Mouse (Mus musculus) brown adipose tissue, adult 24 weeks (tissue): ENCODE data around the gene Slc7a6. TPM values are rescaled to one million over a fixed set of nuclear protein-coding genes. Genes with fewer than 3 reads are reported as not detected.

Experiments used
- H3K27ac ChIP-seq: fragments of 200-500 bp; replicated peaks from 2 replicates; pipeline ENCODE4 v1.5.1; 2012; ENCODE audit warnings: low read depth, mild to moderate bottlenecking, low read length
- H3K4me1 ChIP-seq: fragments of 200-500 bp; 2 replicates; pipeline ENCODE4 v1.6.1; 2012; ENCODE audit warnings: low read length, mixed read lengths; ENCODE audit not compliant: control insufficient read depth, insufficient read depth, insufficient read length
- H3K4me3 ChIP-seq: fragments of 200-500 bp; 2 replicates; pipeline ENCODE4 v1.5.1; 2012; ENCODE audit warnings: low read depth, mild to moderate bottlenecking, low read length, moderate library complexity; ENCODE audit not compliant: insufficient read depth
- polyA plus RNA-seq: library from polyadenylated mRNA; stranded (reverse); fragments of >200 nt; gene quantifications from 2 replicates; pipeline ENCODE4 v1.2.4, GENCODE M21; 2012; ENCODE audit not compliant: missing spikeins, insufficient read depth, insufficient read length

Slc7a6 gene
- polyA plus RNA-seq, 1 experiment, result 40.2 TPM

DNA sequence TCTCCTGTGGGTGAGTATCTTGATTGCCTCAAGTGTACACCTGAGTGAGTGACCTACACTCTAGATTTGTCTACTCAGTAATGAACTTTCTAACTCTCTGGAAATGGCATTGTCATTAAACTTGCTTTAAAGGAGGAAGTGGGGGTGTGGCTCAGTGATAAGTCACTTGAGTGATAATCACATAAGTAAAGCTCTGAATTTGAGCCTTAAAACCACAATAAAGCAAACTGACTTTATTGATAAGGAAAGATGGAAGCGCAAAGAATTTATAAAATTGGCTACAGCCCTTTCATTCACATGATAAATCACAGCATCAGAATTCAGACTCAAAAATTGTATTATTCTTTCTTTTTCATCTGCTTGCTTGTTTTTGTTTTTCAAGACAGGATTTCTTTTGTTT lies 11.2 kb upstream of the Slc7a6 start:
- Histone ChIP-seq H3K4me3 (no peak overlapping the region), H3K27ac (no peak overlapping the region), H3K4me1 (no peaks in the 10 kb centered on the region)

DNA sequence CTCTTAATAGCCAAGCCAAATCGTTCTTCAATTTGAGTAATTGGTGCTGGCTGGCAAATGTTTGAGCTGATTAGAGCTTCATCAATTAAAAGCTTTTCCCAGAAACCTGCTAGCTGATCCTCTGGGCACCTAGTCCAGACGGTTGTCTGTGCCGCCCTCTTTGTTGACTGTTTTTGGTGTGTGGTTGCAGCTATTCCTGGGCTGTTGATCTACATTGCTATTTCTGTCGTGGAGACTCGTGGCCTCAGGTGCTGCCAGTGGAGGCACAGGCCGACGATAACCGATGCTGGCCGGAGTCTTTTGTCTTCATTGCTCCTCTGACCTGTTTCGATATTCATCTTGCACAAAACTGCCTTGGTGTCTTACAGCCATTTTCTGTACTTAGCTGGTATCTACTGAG lies 10.3 kb upstream of the Slc7a6 start:
- Histone ChIP-seq H3K27ac (no peak overlapping the region), H3K4me1 (no peaks in the 10 kb centered on the region), H3K4me3 (no peak overlapping the region)

DNA sequence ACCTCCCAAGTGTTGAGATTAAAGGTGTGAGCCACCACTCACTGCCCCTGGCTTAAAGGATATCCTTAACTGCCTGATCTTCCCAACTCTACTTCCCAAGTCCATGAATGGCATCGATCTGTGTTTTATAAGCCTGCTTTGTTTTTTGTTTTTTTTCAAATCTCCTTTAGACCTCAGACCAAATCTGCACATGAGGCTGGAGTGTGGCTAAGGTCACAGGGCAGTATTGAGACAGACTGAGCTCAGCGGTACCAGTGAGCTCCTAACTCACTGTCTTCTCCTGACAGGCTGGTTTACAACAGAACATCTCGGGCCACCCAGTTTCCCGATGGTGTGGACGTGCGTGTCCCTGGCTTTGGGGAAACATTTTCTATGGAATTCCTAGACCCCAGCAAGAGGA lies 8.8 kb upstream of the Slc7a6 start:
- no peaks in the 10 kb centered on the region; the same call in 1 of the 2 replicates for H3K4me1 ChIP-seq
- no peak overlapping the region for H3K4me3 ChIP-seq
- 0 out of 2 replicates have a peak overlapping the region, but pooled peaks have one; percentile 13 for H3K27ac ChIP-seq

DNA sequence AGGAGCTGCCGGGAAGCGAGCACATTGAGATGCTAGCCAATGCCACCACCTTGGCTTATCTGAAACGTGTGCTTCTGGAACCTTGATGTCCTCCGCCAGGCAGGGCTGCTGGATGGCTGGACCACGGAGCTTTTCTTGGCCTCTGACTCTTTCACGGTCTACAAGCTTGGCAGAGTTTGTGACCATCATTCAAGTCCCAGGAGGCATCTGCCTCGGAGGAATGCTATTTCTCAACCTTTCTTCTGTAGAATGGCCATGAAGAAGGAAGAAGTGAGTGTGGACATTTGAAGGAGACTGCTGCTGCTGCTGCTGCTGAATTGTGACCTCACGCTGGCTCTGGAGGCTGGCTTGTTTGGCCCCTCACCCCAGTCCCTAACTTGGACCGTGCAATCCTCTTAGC lies 5.4 kb upstream of the Slc7a6 start:
- 0 out of 2 replicates have a peak overlapping the region, but pooled peaks have one; percentile 9 for H3K27ac ChIP-seq
- H3K4me1 ChIP-seq, result no peaks in the 10 kb centered on the region; the same call in 1 of the 2 replicates
- H3K4me3 ChIP-seq, result no peak overlapping the region

DNA sequence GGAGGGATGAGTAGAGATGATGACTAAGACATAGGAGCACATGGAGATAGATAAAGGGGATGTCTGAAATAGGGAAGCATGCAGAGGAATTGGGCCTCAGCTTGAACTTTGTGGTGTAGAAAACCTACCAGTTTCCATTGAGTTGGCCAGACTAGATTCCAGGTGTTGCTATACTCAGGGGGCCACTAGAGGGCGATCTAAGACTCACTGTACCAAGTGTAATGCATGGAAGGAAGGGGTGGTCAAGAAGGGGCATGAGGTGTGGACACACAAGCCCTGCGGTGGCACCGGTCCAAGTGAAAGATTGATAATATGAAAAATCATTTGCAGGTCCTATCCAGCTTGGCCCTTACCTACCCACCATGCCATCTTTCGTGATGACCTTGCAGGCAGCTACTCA lies 3.2 kb upstream of the Slc7a6 start:
- Histone ChIP-seq H3K4me3 (no peak overlapping the region), H3K4me1 (no peaks in the 10 kb centered on the region; the same call in 1 of the 2 replicates), H3K27ac (no peak overlapping the region)

DNA sequence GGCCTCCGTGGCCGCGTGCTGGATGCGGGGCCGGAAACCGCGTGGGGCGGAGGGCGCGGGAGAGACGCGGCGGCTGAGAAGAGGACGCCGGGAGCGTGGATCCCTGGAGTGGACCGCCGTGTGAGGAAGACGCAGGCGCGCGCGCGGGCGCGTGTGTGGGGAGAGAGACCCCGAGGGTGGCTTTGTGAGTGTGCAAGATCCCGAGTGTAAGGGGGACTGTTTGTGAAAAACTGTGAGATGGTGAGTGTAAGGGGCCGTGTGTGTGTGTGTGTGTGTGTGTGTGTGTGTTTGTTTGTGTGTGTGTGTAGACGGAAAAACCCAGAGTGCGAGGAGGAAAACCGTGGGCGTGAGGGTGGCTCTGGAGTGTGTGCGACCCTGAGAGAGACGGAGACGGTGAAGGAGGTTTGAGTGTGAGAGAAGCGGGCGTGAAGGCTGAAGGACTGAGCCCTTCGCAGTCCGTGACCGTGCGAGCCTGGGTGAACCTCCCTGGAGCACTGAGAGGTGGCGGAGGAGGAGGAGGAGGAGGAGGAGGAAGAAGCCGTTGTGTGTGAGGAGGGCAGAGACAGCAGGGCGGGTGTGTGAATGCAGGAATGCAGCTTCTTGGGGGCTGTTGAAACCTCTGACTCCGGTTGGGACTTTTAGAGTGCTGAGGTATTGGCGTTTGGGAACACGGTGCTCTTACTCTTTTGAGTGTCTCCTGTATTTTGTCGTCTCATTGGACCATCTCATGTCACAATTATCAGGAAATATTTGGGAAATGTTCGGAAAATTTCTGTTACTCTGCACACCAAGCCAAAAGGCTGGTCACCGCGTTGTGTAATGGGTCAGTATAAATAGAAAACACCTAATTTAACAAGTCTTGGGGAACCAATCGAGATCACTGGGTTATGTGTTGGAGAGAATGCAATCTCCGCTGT lies 618 bp downstream of the Slc7a6 start:
- Histone ChIP-seq H3K4me1 (no peaks in the 10 kb centered on the region), H3K4me3 (peak overlapping the region; percentile 79), H3K27ac (peak overlapping the region; percentile 87)

DNA sequence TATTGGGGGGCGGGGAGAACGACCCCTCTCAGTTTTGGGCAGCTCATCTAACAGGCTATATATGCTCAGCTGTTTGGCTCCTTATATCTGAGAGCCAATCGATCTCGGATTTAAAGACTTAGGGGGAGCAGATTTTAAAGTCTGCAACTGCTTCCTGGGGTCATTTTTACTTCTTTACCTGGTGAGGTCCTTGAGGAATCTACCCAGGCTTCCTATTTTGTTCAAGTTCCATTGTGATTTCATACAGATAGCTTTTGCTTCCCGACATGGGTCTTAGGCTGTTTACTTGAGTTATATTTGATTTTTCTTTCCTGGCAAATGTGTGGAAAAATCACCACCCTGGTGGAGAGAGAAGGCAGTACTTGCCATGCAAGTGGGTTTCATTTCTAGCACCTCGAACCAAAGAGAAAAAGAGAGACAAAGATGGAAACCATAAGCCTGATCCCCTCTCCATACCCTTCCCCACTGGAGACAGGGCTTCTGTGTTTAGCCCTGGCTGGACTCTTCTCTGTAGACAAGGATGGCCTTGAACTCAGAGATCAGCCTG lies 1.4 kb downstream of the Slc7a6 start:
- H3K4me1 ChIP-seq, result no peaks in the 10 kb centered on the region
- peak overlapping the region; percentile 87 for H3K27ac ChIP-seq
- peak overlapping the region; percentile 79 for H3K4me3 ChIP-seq

DNA sequence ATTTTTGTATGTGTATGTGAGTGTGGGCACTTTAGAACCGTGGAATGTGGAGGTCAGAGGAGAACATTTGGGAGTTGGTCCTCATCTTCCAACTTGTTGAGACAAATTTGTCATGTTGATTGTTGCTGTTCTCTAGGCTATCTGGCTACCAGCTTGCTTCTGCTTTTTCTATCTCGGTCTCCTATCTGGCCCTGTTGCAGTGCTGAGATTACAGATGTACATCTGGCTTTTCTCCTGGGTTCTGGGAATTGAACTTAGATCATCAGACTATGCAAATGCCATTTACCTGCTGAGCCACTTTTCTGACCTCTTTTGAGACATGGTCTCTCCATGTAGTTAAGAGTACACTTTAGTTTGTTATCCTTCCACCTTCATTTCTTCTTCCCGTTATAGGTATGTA lies 4.9 kb downstream of the Slc7a6 start:
- Histone ChIP-seq H3K4me1 (peaks cover 5% of the 10 kb centered on the region), H3K4me3 (no peak overlapping the region), H3K27ac (no peak overlapping the region)

DNA sequence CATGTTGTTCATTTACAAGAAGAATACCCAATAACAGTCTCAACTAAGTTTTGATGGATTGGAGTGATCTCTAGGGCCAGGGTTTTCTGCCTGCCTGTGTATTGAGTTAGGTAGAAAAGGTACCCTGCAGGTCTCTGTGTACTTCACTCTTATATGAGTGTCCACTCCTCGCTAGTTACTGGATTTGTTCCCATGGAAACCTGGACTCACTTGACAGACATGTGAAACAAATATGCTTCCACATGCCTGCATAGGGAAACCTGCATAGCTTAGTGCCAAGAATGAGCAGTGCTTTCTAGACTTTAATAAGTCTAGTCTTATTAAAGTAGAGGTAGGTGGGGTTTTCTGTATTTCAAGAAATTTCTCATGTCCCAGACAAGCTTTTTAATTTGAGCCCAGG lies 8.2 kb downstream of the Slc7a6 start:
- H3K4me1 ChIP-seq, result peaks cover 5% of the 10 kb centered on the region
- H3K27ac ChIP-seq, result peak overlapping the region; percentile 8; the same call in 1 of the 2 replicates
- H3K4me3 ChIP-seq, result no peak overlapping the region

DNA sequence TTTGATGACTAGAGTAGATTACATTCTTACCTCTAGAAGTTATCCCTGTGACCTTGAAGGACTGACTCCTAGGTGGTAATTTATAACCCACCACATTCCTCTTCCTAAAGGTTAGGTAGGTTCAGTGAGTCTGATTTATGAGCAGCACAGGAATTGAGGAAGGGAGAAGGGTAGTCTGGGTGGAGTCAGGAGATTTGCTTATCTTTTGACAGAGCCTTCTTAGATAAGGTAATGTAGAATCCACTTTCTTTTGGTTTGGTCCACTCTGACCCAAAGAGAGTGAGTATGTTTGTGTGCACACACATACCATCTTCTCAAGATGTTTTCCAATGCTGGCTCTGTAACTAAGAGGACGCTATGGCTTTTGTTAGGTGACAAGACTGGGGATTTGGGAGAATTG lies 8.9 kb downstream of the Slc7a6 start:
- Histone ChIP-seq H3K4me1 (peaks cover 5% of the 10 kb centered on the region), H3K4me3 (no peak overlapping the region), H3K27ac (no peak overlapping the region)

DNA sequence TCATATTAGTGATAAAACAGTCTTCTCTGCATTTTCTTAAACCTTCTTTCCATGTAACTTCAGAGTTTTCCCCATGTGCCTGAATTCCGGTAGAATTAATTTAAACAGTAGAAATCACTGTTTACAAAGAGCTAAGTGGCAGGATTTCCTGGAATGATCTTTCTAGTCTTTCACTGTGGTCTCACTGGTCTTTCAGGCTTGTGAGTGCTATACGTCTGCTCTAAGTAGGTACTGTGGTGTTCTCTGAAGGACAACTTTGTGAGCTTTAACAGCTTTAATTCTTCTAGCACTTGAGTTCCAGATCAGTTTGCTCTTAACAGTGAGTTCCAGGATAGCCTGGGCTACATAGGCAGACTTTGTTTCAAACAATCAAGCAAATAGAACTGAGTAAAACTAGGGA lies 9.8 kb downstream of the Slc7a6 start:
- Histone ChIP-seq H3K4me1 (peaks cover 5% of the 10 kb centered on the region), H3K4me3 (no peak overlapping the region), H3K27ac (no peak overlapping the region)

DNA sequence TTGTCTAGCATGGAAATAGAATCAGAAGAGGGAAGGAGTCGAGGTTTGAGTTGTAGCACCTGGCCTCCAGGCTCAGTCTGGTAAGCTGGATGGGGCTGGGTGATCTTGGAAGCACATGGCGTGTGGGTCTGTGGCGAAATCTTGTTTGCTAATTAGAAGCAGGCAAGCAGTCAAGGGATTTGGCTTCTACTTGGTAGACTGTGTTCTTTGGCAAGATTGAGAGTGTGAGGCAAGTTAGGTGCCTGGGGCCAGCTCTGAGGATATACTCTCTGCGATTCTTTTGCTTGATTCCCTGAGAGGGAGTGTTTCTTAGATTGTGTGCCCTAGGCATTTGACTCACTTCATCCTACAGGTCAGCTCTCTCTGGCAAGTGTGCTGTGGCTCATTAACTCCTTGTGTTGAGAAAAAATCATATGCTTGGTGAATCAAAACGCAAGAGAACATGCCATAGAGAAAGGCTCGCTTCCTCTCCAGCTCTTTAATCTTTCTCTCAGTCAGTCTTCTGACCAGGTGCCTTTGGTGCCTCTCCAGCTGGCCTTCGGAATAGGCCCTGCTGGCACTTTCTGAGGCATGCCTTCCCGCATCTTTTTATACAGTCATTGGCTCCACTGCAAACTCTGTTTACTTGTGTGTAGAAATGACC lies 17.1 kb downstream of the Slc7a6 start:
- Histone ChIP-seq H3K27ac (peak overlapping the region; percentile 55), H3K4me1 (peaks cover 6% of the 10 kb centered on the region; the same call in 1 of the 2 replicates), H3K4me3 (no peak overlapping the region)

DNA sequence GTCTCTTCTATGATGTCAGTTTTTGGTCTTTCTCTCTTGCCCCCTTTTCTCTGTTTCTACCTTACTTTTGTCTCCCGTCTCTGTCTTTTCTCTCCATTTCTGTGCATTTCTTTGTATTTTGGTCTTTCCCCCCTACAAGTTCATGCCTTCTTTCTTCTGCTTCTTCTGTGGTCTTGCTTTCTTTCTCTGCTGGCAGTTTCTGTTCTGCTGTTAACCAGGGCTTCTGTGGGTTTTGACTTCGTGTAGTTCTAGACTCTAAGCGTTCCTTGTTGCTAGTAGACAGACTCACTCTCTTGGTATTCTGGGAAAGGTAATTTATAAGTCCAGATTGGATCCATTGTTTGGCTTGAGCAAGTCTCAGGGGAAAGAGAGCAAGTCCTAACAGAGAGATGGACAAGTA lies 17.7 kb downstream of the Slc7a6 start:
- peak overlapping the region; percentile 55 for H3K27ac ChIP-seq
- peaks cover 6% of the 10 kb centered on the region; the same call in 1 of the 2 replicates for H3K4me1 ChIP-seq
- H3K4me3 ChIP-seq, result no peak overlapping the region

DNA sequence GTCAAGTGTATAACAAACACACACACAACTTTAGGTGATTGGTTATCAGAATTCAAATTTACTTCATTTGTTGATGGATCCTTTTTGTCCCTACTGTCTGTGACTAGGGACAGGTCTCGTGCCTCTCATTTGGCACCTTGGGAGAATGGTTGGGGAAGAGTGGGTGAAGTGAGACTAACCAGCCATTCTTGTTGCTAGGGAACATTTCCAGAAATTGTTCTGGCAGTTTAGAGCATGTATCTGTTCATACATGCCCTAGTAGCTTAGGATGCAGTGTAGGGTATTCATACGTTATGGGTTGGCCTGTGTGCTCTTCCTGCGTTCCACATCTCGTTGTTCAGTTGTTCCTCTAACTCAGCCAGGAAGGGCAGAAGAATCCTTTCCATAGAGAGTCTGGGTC lies 20.5 kb downstream of the Slc7a6 start:
- Histone ChIP-seq H3K27ac (peak overlapping the region; percentile 88), H3K4me1 (peaks cover 13% of the 10 kb centered on the region; the same call in 1 of the 2 replicates), H3K4me3 (no peak overlapping the region)

DNA sequence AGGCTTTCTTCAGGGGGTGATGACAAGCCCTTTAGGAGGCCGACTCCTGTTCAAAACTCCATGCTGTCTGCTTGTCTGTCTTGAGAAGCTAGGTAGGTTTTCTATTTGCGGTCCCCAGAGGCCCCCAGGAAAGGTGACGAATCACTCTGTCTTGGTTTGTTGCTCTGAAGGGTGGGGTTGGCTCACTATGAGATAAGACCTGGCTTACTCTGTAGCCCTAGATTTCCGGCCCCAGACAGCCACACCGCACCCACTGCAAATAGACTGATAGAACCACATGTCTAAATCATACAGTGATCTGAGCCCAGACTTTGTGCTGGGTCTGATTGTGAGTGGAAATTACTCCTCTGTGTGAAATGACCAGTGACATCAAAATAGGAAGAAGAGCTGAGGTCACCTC lies 23.0 kb downstream of the Slc7a6 start:
- H3K4me1 ChIP-seq, result peaks cover 6% of the 10 kb centered on the region; the same call in 1 of the 2 replicates
- H3K4me3 ChIP-seq, result no peak overlapping the region
- no peak overlapping the region for H3K27ac ChIP-seq
